Mouse (Mus musculus) kidney, embryonic 16.5 days (tissue): ENCODE results near the gene Gcm1. TPM values are rescaled to one million over a fixed set of nuclear protein-coding genes. Genes with fewer than 3 reads are reported as not detected.

Experiments used
- ATAC-seq: fragments of 200-750 bp; cut with Nextera tagmentation; 2 replicates; pipeline ENCODE4 v1.8.0; 2017; ENCODE audit warnings: moderate TSS enrichment; ENCODE audit not compliant: low FRiP score, low TSS enrichment
- H3K27ac ChIP-seq: fragments of 300-500 bp; sonication (generic); 2 replicates; pipeline ENCODE4 v1.5.1; 2014; ENCODE audit warnings: low read length
- H3K27me3 ChIP-seq: fragments of 300-500 bp; sonication (generic); 2 replicates; pipeline ENCODE4 v1.6.1; 2014; ENCODE audit warnings: low read length, control low read depth, mixed read lengths; ENCODE audit not compliant: insufficient read depth
- H3K36me3 ChIP-seq: fragments of 300-500 bp; sonication (generic); 2 replicates; pipeline ENCODE4 v1.6.1; 2014; ENCODE audit warnings: low read length, control low read depth, mixed read lengths; ENCODE audit not compliant: insufficient read depth
- H3K4me1 ChIP-seq: fragments of 300-500 bp; sonication (generic); 2 replicates; pipeline ENCODE4 v1.6.1; 2014; ENCODE audit warnings: low read length, control low read depth, mixed read lengths; ENCODE audit not compliant: insufficient read depth
- H3K4me2 ChIP-seq: fragments of 300-500 bp; sonication (generic); replicated peaks from 2 replicates; pipeline ENCODE4 v1.6.1; 2014; ENCODE audit warnings: low read depth, low read length
- H3K4me3 ChIP-seq: fragments of 300-500 bp; sonication (generic); 2 replicates; pipeline ENCODE4 v1.5.1; 2014; ENCODE audit warnings: mild to moderate bottlenecking, low read length
- H3K9ac ChIP-seq: fragments of 300-500 bp; sonication (generic); replicated peaks from 2 replicates; pipeline ENCODE4 v1.6.1; 2014; ENCODE audit warnings: low read length
- H3K9me3 ChIP-seq: fragments of 300-500 bp; sonication (generic); 2 replicates; pipeline ENCODE4 v1.6.1; 2016; ENCODE audit warnings: low read length, control low read depth
- WGBS: fragments of 180-500 bp; shearing (Covaris S2); extraction: QIAGEN DNeasy Blood & Tissue Kit; methylation state at CpG from one replicate; pipeline ENCODE4 v1.1.7; 2014; 5-methylcytosine and 5-hydroxymethylcytosine counted together
- polyA plus RNA-seq: library from polyadenylated mRNA; unstranded; fragments of >200 nt; fragmentation: Nextera tagmentation; extraction: Ambion mirVana; gene quantifications from 2 replicates; pipeline ENCODE4 v1.2.1, GENCODE M21; 2015

The Gcm1 gene
- polyA plus RNA-seq, 1 experiment from 2014 or later, result 1.1 TPM

DNA sequence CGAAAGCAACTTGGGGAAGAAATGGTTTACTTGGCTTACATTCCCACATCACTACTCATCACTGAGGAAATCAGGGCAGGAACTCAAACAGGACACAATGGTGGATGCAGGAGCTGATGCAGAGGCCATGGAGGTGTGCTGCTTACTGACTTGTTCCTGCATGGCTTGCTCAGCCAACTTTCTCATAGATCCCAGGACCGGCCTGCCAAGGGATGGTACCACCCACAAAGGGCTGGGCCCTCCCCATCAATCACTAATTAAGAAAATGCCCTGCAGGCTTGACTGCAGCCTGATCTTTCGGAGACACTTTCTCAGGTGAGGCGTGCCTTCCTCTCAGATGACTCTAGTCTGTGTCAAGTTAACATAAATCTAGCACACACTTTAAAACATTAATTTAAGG is 55.1 kb downstream of the Gcm1 start:
- Histone ChIP-seq H3K4me1 (peaks cover 26% of the 10 kb centered on the region), H3K4me3 (peak overlapping the region; percentile 21; the same call in 1 of the 2 replicates), H3K27ac (no peak overlapping the region), H3K9ac (no peak overlapping the region), H3K27me3 (no peaks in the 10 kb centered on the region), H3K36me3 (peaks cover 11% of the 10 kb centered on the region; the same call in 1 of the 2 replicates), H3K9me3 (no peaks in the 10 kb centered on the region), H3K4me2 (peak overlapping the region; percentile 85)
- ATAC-seq, result no peak
- WGBS, result 57% methylated on average over 4 of the region's 4 CpGs

DNA sequence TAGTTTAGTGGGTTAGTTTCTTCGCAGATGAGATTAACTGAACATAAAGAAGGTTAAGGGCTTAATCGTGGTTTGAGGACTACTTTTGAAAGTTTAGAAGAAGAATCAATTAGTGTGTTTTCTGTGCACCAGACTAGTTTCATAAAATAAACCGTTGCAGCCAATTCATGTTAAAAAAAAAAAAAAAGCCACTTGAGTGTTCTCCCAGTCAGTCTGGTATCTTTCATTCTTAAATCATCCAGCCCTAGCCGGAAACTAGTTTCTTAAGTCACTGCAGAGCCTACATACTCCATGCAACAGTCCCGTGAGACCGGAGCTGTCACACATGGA is 55.8 kb downstream of the Gcm1 start:
- Histone ChIP-seq H3K4me2 (peak overlapping the region; percentile 85), H3K9ac (peak overlapping the region; percentile 96), H3K27me3 (no peaks in the 10 kb centered on the region), H3K4me1 (peaks cover 26% of the 10 kb centered on the region), H3K4me3 (peak overlapping the region; percentile 90), H3K27ac (peak overlapping the region; percentile 95), H3K36me3 (peaks cover 8% of the 10 kb centered on the region; the same call in 1 of the 2 replicates), H3K9me3 (no peaks in the 10 kb centered on the region)
- WGBS, result 15% methylated on average over 6 of the region's 6 CpGs
- ATAC-seq, result peak; percentile 25

- peaks cover 6% of the 10 kb centered on the region; the same call in 1 of the 2 replicates for H3K36me3 ChIP-seq
- peak overlapping the region; percentile 90 for H3K4me3 ChIP-seq
- H3K9ac ChIP-seq, result peak overlapping the region; percentile 96
- no peaks in the 10 kb centered on the region for H3K27me3 ChIP-seq
- H3K27ac ChIP-seq, result peak overlapping the region; percentile 95
- peak overlapping the region; percentile 85 for H3K4me2 ChIP-seq
- WGBS, result under 1% methylated on average over 87 of the region's 88 CpGs
- peak; percentile 82 for ATAC-seq
- H3K4me1 ChIP-seq, result peaks cover 26% of the 10 kb centered on the region
- no peaks in the 10 kb centered on the region for H3K9me3 ChIP-seq
Measured at GRCm38 (mm10) chr9:78107912-78108795, 56.4 kb downstream of the Gcm1 start.

GRCm38 (mm10) chr9:78108796-78109239 is 57.1 kb downstream of the Gcm1 start, which contains the start of the genes Fbxo9 and Ick:
Fbxo9 (minus strand) TSS chr9:78109065.
Ick (plus strand) TSS chr9:78109192.
- Histone ChIP-seq H3K36me3 (peaks cover 6% of the 10 kb centered on the region; the same call in 1 of the 2 replicates), H3K9ac (peak within 1 kb of the TSS; percentile 96), H3K4me1 (peaks cover 26% of the 10 kb centered on the region), H3K27me3 (no peaks in the 10 kb centered on the region), H3K4me2 (peak within 1 kb of the TSS; percentile 85), H3K4me3 (peak within 1 kb of the TSS; percentile 90), H3K27ac (peak within 1 kb of the TSS; percentile 95), H3K9me3 (no peaks in the 10 kb centered on the region)
- whole genome bisulfite sequencing, result under 1% methylated on average over 20 of the region's 20 CpGs
- ATAC-seq, result peak; percentile 94

DNA sequence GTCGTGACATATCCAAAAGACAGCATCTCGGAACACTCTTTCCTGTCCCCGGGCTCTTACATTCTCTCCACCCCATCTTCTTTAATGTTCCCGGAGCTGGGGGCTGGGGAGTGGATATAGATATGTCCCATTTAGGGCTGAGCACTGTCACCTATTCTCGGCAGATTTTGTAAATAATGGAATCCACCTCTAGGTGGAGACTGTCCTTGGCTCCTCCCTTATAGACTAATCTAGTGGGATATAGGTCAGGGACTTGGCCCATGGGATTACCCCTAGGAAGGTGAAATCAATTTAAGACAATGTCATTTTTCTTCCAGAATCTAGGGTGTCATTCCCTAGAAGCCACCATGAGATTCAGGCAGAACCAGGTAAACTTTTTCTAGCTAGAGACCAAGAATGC is 57.9 kb downstream of the Gcm1 start:
- Histone ChIP-seq H3K4me2 (peak overlapping the region; percentile 85), H3K27ac (no peak overlapping the region), H3K9ac (peak overlapping the region; percentile 65; the same call in 1 of the 2 replicates), H3K4me1 (peaks cover 34% of the 10 kb centered on the region), H3K36me3 (peaks cover 3% of the 10 kb centered on the region; the same call in 1 of the 2 replicates), H3K4me3 (peak overlapping the region; percentile 90), H3K27me3 (no peaks in the 10 kb centered on the region), H3K9me3 (no peaks in the 10 kb centered on the region)
- 53% methylated on average over 5 of the region's 5 CpGs for WGBS
- no peak for ATAC-seq

GRCm38 (mm10) chr9:78111456-78111855 is 59.7 kb downstream of the Gcm1 start:
- WGBS, result 92% methylated on average over 2 of the region's 2 CpGs
- Histone ChIP-seq H3K9ac (no peak overlapping the region), H3K4me3 (no peak overlapping the region), H3K4me2 (no peak overlapping the region), H3K9me3 (no peaks in the 10 kb centered on the region), H3K4me1 (peaks cover 29% of the 10 kb centered on the region), H3K27ac (no peak overlapping the region), H3K36me3 (no peaks in the 10 kb centered on the region), H3K27me3 (no peaks in the 10 kb centered on the region)
- no peak for ATAC-seq

GRCm38 (mm10) chr9:78112770-78113537 is 61.2 kb downstream of the Gcm1 start:
- H3K4me3 ChIP-seq, result peak overlapping the region; percentile 88
- H3K27me3 ChIP-seq, result no peaks in the 10 kb centered on the region
- peak overlapping the region; percentile 94 for H3K9ac ChIP-seq
- H3K27ac ChIP-seq, result peak overlapping the region; percentile 93
- H3K4me1 ChIP-seq, result peaks cover 21% of the 10 kb centered on the region
- peak overlapping the region; percentile 57 for H3K4me2 ChIP-seq
- no peaks in the 10 kb centered on the region for H3K9me3 ChIP-seq
- no peaks in the 10 kb centered on the region for H3K36me3 ChIP-seq
- 2% methylated on average over 42 of the region's 47 CpGs for WGBS
- ATAC-seq, result peak; percentile 78

DNA sequence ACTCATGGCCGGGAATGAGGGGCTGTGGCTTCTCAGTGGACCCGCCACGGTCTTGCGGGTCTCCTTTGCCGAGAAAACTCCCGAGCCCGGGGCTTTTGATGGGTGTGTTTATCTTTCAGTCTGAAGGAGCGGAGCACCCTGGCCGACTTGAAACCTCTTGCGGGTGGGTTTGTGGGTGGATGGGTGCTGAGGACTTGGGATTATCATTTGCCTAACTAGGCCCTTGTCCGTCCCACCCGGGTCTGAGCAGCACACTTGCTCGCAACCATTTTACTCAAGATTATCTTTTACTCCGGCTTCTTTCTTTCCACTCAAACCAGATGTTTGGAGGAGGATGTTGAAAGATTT is 61.8 kb downstream of the Gcm1 start:
- H3K9me3 ChIP-seq, result no peaks in the 10 kb centered on the region
- peak overlapping the region; percentile 88 for H3K4me3 ChIP-seq
- WGBS, result 0% methylated on average over 14 of the region's 14 CpGs
- H3K4me2 ChIP-seq, result peak overlapping the region; percentile 57
- H3K9ac ChIP-seq, result peak overlapping the region; percentile 94
- no peaks in the 10 kb centered on the region for H3K36me3 ChIP-seq
- H3K4me1 ChIP-seq, result peaks cover 21% of the 10 kb centered on the region
- no peaks in the 10 kb centered on the region for H3K27me3 ChIP-seq
- peak; percentile 10; the same call in 1 of the 2 replicates for ATAC-seq
- H3K27ac ChIP-seq, result peak overlapping the region; percentile 93
